Mouse (Mus musculus): ENCODE measurements around the gene Wdr48. TPM values are rescaled to one million over a fixed set of nuclear protein-coding genes. Genes with fewer than 3 reads are reported as not detected.

Gene Wdr48
- polyA plus RNA-seq, 1 experiment from 2014 or later: 14.3 TPM

GRCm38 (mm10) chr9:119895040-119895721, 503 bp downstream of the Wdr48 start:
- no peaks in the 10 kb centered on the region for H3K27me3 ChIP-seq (replicated peaks; ENCODE audit: control insufficient read depth, insufficient read depth, low read length)
- ATAC-seq: peak; percentile 77
- no peaks in the 10 kb centered on the region for H3K36me3 ChIP-seq (ENCODE audit: control insufficient read depth, insufficient read depth)
- H3K9ac ChIP-seq (ENCODE audit: low read depth, low read length): peak overlapping the region; percentile 78
- whole genome bisulfite sequencing: under 1% methylated on average over 55 of the region's 71 CpGs
- peak overlapping the region; percentile 79 for H3K4me2 ChIP-seq (replicated peaks; ENCODE audit: low read depth)
- peak overlapping the region; percentile 76 for H3K27ac ChIP-seq (ENCODE audit: low read depth, low read length)
- peaks cover 8% of the 10 kb centered on the region for H3K4me1 ChIP-seq (replicated peaks; ENCODE audit: control insufficient read depth, insufficient read depth, low read length)
- H3K9me3 ChIP-seq (ENCODE audit: control insufficient read depth): no peaks in the 10 kb centered on the region
- peak overlapping the region; percentile 98 for H3K4me3 ChIP-seq (ENCODE audit: low read depth, low read length)
- no peak for TF ChIP-seq CTCF (IDR thresholded peaks at IDR 0.05; ENCODE audit: low read depth)

GRCm38 (mm10) chr9:119899446-119899845, 4.8 kb downstream of the Wdr48 start:
- no peak overlapping the region for H3K4me2 ChIP-seq (replicated peaks; ENCODE audit: low read depth)
- no peak for ATAC-seq
- peaks cover 18% of the 10 kb centered on the region for H3K36me3 ChIP-seq (ENCODE audit: control insufficient read depth, insufficient read depth)
- H3K27me3 ChIP-seq (replicated peaks; ENCODE audit: control insufficient read depth, insufficient read depth, low read length): no peaks in the 10 kb centered on the region
- H3K4me1 ChIP-seq (replicated peaks; ENCODE audit: control insufficient read depth, insufficient read depth, low read length): peaks cover 6% of the 10 kb centered on the region
- H3K4me3 ChIP-seq (ENCODE audit: low read depth, low read length): no peak overlapping the region
- TF ChIP-seq CTCF (IDR thresholded peaks at IDR 0.05; ENCODE audit: low read depth): no peak
- H3K27ac ChIP-seq (ENCODE audit: low read depth, low read length): no peak overlapping the region
- no peak overlapping the region for H3K9ac ChIP-seq (ENCODE audit: low read depth, low read length)
- H3K9me3 ChIP-seq (ENCODE audit: control insufficient read depth): no peaks in the 10 kb centered on the region
- 74% methylated on average over 2 of the region's 2 CpGs for WGBS

GRCm38 (mm10) chr9:119902410-119903151, 7.9 kb downstream of the Wdr48 start:
- no peak for TF ChIP-seq CTCF (IDR thresholded peaks at IDR 0.05; ENCODE audit: low read depth)
- Histone ChIP-seq H3K4me1 (replicated peaks; ENCODE audit: control insufficient read depth, insufficient read depth, low read length) (no peaks in the 10 kb centered on the region), H3K36me3 (ENCODE audit: control insufficient read depth, insufficient read depth) (peaks cover 41% of the 10 kb centered on the region), H3K4me3 (ENCODE audit: low read depth, low read length) (no peak overlapping the region), H3K27ac (ENCODE audit: low read depth, low read length) (no peak overlapping the region), H3K9me3 (ENCODE audit: control insufficient read depth) (no peaks in the 10 kb centered on the region), H3K9ac (ENCODE audit: low read depth, low read length) (no peak overlapping the region), H3K27me3 (replicated peaks; ENCODE audit: control insufficient read depth, insufficient read depth, low read length) (no peaks in the 10 kb centered on the region), H3K4me2 (replicated peaks; ENCODE audit: low read depth) (no peak overlapping the region)
- 82% methylated on average over 12 of the region's 12 CpGs for WGBS
- no peak for ATAC-seq

- ATAC-seq: no peak
- Histone ChIP-seq H3K4me3 (ENCODE audit: low read depth, low read length) (no peak overlapping the region), H3K9me3 (ENCODE audit: control insufficient read depth) (no peaks in the 10 kb centered on the region), H3K36me3 (ENCODE audit: control insufficient read depth, insufficient read depth) (peaks cover 80% of the 10 kb centered on the region), H3K9ac (ENCODE audit: low read depth, low read length) (no peak overlapping the region), H3K4me1 (replicated peaks; ENCODE audit: control insufficient read depth, insufficient read depth, low read length) (no peaks in the 10 kb centered on the region), H3K4me2 (replicated peaks; ENCODE audit: low read depth) (no peak overlapping the region), H3K27ac (ENCODE audit: low read depth, low read length) (no peak overlapping the region), H3K27me3 (replicated peaks; ENCODE audit: control insufficient read depth, insufficient read depth, low read length) (no peaks in the 10 kb centered on the region)
- 93% methylated on average over 3 of the region's 3 CpGs for WGBS
- no peak for TF ChIP-seq CTCF (IDR thresholded peaks at IDR 0.05; ENCODE audit: low read depth)
Measured at GRCm38 (mm10) chr9:119908708-119909107, 14.0 kb downstream of the Wdr48 start.

GRCm38 (mm10) chr9:119909931-119910330, 15.3 kb downstream of the Wdr48 start:
- ATAC-seq: no peak
- H3K9me3 ChIP-seq (ENCODE audit: control insufficient read depth): no peaks in the 10 kb centered on the region
- no peak overlapping the region for H3K4me3 ChIP-seq (ENCODE audit: low read depth, low read length)
- no peaks in the 10 kb centered on the region for H3K4me1 ChIP-seq (replicated peaks; ENCODE audit: control insufficient read depth, insufficient read depth, low read length)
- WGBS: 93% methylated on average over 3 of the region's 3 CpGs
- H3K36me3 ChIP-seq (ENCODE audit: control insufficient read depth, insufficient read depth): peaks cover 80% of the 10 kb centered on the region
- H3K27me3 ChIP-seq (replicated peaks; ENCODE audit: control insufficient read depth, insufficient read depth, low read length): no peaks in the 10 kb centered on the region
- H3K9ac ChIP-seq (ENCODE audit: low read depth, low read length): no peak overlapping the region
- no peak overlapping the region for H3K4me2 ChIP-seq (replicated peaks; ENCODE audit: low read depth)
- no peak for TF ChIP-seq CTCF (IDR thresholded peaks at IDR 0.05; ENCODE audit: low read depth)
- no peak overlapping the region for H3K27ac ChIP-seq (ENCODE audit: low read depth, low read length)

GRCm38 (mm10) chr9:119913087-119913838, 18.6 kb downstream of the Wdr48 start:
- Histone ChIP-seq H3K27me3 (replicated peaks; ENCODE audit: control insufficient read depth, insufficient read depth, low read length) (no peaks in the 10 kb centered on the region), H3K9ac (ENCODE audit: low read depth, low read length) (no peak overlapping the region), H3K27ac (ENCODE audit: low read depth, low read length) (no peak overlapping the region), H3K4me1 (replicated peaks; ENCODE audit: control insufficient read depth, insufficient read depth, low read length) (no peaks in the 10 kb centered on the region), H3K4me2 (replicated peaks; ENCODE audit: low read depth) (no peak overlapping the region), H3K4me3 (ENCODE audit: low read depth, low read length) (no peak overlapping the region), H3K36me3 (ENCODE audit: control insufficient read depth, insufficient read depth) (peaks cover 83% of the 10 kb centered on the region), H3K9me3 (ENCODE audit: control insufficient read depth) (no peaks in the 10 kb centered on the region)
- TF ChIP-seq CTCF (IDR thresholded peaks at IDR 0.05; ENCODE audit: low read depth): peak; percentile 62
- 63% methylated on average over 10 of the region's 13 CpGs for WGBS
- no peak for ATAC-seq
